Mouse (Mus musculus) CD4-positive, CD25-positive, alpha-beta regulatory T cell, adult 9 weeks (primary cell): ENCODE measurements around the gene Endod1. TPM values are rescaled to one million over a fixed set of nuclear protein-coding genes. Genes with fewer than 3 reads are reported as not detected.

Experiments used
- polyA plus RNA-seq: library from polyadenylated mRNA; unstranded; fragments of 100-300 nt; shearing (Covaris generic); gene quantifications from one replicate; pipeline ENCODE4 v1.2.1, GENCODE M21; 2017

The Endod1 gene
- polyA plus RNA-seq: 13.8 TPM

DNA sequence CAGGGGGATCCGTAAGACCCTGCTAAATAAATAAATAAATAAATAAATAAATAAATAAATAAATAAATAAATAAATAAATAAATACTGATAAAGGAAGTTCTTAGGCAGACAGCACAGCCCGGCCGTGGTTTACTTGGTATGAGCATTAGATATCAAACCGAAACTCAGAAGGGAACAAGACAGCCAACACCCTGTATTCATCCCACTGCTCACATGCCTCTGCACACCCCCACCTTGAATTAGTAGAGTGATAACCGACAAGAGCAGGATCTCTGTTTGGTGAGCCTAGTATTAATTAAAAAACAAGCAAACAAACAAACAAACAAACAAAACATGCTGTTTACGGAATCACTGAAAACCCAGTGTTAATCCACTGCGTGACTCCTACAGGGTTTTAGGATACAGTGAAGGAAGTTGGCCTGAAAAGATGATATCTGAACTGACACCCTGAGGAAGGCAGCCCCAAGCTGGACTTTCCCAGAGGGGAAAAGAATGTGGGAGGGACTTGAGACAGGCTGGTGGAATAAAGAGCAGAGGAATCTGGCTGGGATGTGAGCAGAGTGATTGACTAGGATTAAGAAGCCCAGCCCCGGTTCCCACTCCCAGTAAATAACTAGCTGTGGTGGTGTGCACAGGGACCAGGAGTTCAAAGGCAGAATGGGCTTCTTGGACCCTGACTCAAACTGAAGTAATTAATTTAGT lies at the start of gene Endod1:
Gene Endod1 (minus strand): TSS at position 155 of the 703 bp plus-strand sequence.

Other genes starting within 250 kb of the Endod1 start
- 9.2 TPM for gene Sesn3, start 106.4 kb downstream of the Endod1 start, polyA plus RNA-seq
- 1.1 TPM for gene Kdm4d, start 119.0 kb upstream of the Endod1 start, polyA plus RNA-seq
- gene Cwc15, start 119.1 kb upstream of the Endod1 start, polyA plus RNA-seq: 210 TPM